Mouse (Mus musculus) limb, embryonic 14.5 days (tissue): ENCODE measurements at regions not wholly inside any gene's neighbourhood (a gene's known extent, or its start where the extent isn't known, plus 50 kb on each side); places are given as distances from the start of the nearest gene placed in this dataset.
A peak's percentile ranks its signal among the peaks of the same experiment; 100 is the strongest.

Source experiments
- ATAC-seq: fragments of 200-750 bp; cut with Nextera tagmentation; 2 replicates; pipeline ENCODE4 v1.8.0; 2017; ENCODE audit warnings: low read depth, moderate number of reproducible peaks, moderate TSS enrichment; ENCODE audit not compliant: low FRiP score
- DNase-seq: peaks from one replicate; pipeline ENCODE4 v3.0.0-alpha.2; 2015; ENCODE audit warnings: low spot score
- H3K27ac ChIP-seq: fragments of 300-500 bp; sonication (generic); replicated peaks from 2 replicates; pipeline ENCODE4 v1.5.1; 2014; ENCODE audit warnings: low read depth, mild to moderate bottlenecking, low read length, moderate library complexity, mixed read lengths
- H3K27me3 ChIP-seq: fragments of 300-500 bp; sonication (generic); 2 replicates; pipeline ENCODE4 v1.6.1; 2014; ENCODE audit warnings: low read length, mixed read lengths; ENCODE audit not compliant: control insufficient read depth, insufficient read depth
- H3K36me3 ChIP-seq: fragments of 300-500 bp; sonication (generic); 2 replicates; pipeline ENCODE4 v1.6.1; 2014; ENCODE audit warnings: mild to moderate bottlenecking, low read length, moderate library complexity, mixed read lengths; ENCODE audit not compliant: control insufficient read depth, insufficient read depth
- H3K4me1 ChIP-seq: fragments of 300-500 bp; sonication (generic); 2 replicates; pipeline ENCODE4 v1.6.1; 2014; ENCODE audit warnings: antibody characterized with exemption, low read length, mixed read lengths; ENCODE audit not compliant: control insufficient read depth, insufficient read depth
- H3K4me2 ChIP-seq: fragments of 300-500 bp; sonication (generic); replicated peaks from 2 replicates; pipeline ENCODE4 v1.6.1; 2014; ENCODE audit warnings: low read depth, mild to moderate bottlenecking, low read length, moderate library complexity; ENCODE audit not compliant: severe bottlenecking
- H3K4me3 ChIP-seq: fragments of 300-500 bp; sonication (generic); replicated peaks from 2 replicates; pipeline ENCODE4 v1.5.1; 2014; ENCODE audit warnings: low read length
- H3K9ac ChIP-seq: fragments of 300-500 bp; sonication (generic); 2 replicates; pipeline ENCODE4 v1.6.1; 2014; ENCODE audit warnings: mild to moderate bottlenecking, low read depth, low read length, moderate library complexity; ENCODE audit not compliant: severe bottlenecking
- H3K9me3 ChIP-seq: fragments of 300-500 bp; sonication (generic); 2 replicates; pipeline ENCODE4 v1.6.1; 2016; ENCODE audit warnings: low read length; ENCODE audit not compliant: control insufficient read depth
- POLR2A ChIP-seq: fragments of 200-500 bp; IDR thresholded peaks from 2 replicates; pipeline ENCODE4 v1.8.0; 2012; ENCODE audit warnings: inconsistent platforms, mild to moderate bottlenecking, moderate library complexity, borderline replicate concordance; ENCODE audit not compliant: insufficient read depth, insufficient read length; ENCODE audit errors: extremely low read depth
- WGBS: fragments of 180-500 bp; shearing (Covaris S2); extraction: QIAGEN DNeasy Blood & Tissue Kit; methylation state at CpG from one replicate; pipeline ENCODE4 v1.1.7; 2014; 5-methylcytosine and 5-hydroxymethylcytosine counted together

DNA sequence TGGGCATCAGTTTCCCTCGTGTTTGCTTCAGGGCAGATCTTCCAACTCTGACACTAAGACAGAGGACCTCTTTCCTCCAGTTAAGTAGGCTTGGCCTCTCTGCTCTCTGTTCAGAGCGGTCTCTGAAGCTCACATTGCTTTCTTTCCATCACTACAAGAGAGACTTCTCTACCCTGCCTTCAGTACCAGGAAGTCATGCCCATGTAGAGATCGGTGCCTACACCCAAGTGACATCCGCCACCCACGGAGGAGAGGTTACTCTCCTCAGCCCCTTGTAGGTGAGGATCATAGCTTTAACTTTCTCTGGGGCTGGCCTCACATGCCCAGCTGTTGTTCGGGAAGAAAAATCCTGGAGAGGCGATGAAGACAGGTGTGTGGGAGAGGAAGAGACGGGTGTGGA lies 155.3 kb downstream of the Zfp36l2 start:
- H3K4me2 ChIP-seq: no peak overlapping the region
- peaks cover 34% of the 10 kb centered on the region for H3K4me1 ChIP-seq
- H3K9ac ChIP-seq: no peak overlapping the region
- WGBS: 85% methylated on average over 8 of the region's 8 CpGs
- no peak for TF ChIP-seq POLR2A
- DNase-seq: no peak
- H3K9me3 ChIP-seq: no peaks in the 10 kb centered on the region
- no peaks in the 10 kb centered on the region for H3K27me3 ChIP-seq
- H3K36me3 ChIP-seq: no peaks in the 10 kb centered on the region
- H3K27ac ChIP-seq: 0 out of 2 replicates have a peak overlapping the region, but pooled peaks have one; percentile 56
- ATAC-seq: no peak
- H3K4me3 ChIP-seq: no peak overlapping the region

DNA sequence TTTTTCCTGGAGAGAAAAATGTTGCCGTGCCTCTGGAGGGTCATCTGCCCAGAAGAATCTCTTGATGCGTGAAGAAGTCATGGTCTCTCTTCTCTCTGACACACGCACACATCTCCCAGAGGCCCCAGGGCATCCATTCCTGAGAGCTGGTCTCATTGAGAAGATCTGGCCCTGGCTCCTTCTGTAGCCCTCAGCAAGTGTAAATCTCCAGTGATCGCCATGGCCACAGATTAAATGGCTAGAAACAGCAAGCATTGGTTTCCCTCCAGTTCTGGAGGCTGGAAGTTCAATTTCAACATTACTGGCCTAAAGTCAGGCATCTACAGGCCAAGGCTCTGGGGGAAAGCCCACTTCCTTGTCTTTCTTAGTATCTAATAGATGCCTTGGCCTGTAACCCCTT lies 155.9 kb downstream of the Zfp36l2 start:
- no peak for ATAC-seq
- Histone ChIP-seq H3K4me2 (no peak overlapping the region), H3K9ac (no peak overlapping the region), H3K4me3 (no peak overlapping the region), H3K36me3 (no peaks in the 10 kb centered on the region), H3K9me3 (no peaks in the 10 kb centered on the region), H3K4me1 (peaks cover 33% of the 10 kb centered on the region), H3K27me3 (no peaks in the 10 kb centered on the region), H3K27ac (peak overlapping the region; percentile 56; the same call in 1 of the 2 replicates)
- WGBS: 55% methylated on average over 4 of the region's 4 CpGs
- TF ChIP-seq POLR2A: no peak
- no peak for DNase-seq

DNA sequence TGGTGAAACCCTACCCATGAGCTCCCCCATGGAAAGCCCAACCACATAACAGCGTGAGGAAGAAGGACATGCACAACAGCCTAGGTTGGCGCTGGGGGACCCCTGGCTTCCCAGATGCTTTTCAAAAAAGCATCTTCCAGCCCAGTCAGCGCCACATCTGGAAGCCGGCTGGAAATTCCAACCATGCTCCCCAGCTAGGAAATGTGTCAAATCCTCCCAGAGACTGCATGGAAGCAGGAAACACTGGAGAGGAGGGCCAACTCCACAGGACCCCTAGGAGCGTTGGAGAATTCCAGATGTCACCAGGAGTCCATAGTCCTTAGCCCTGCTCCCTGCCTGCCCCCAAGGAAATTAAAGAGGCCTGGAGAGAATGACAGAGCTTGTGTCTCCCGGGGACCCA lies 156.4 kb downstream of the Zfp36l2 start:
- no peak for TF ChIP-seq POLR2A
- Histone ChIP-seq H3K36me3 (no peaks in the 10 kb centered on the region), H3K27me3 (no peaks in the 10 kb centered on the region), H3K9ac (no peak overlapping the region), H3K4me3 (no peak overlapping the region), H3K4me1 (peaks cover 38% of the 10 kb centered on the region), H3K9me3 (no peaks in the 10 kb centered on the region), H3K27ac (peak overlapping the region; percentile 56; the same call in 1 of the 2 replicates), H3K4me2 (no peak overlapping the region)
- ATAC-seq: peak; percentile 19; the same call in 1 of the 2 replicates
- 26% methylated on average over 6 of the region's 6 CpGs for WGBS
- DNase-seq: peak; percentile 82

DNA sequence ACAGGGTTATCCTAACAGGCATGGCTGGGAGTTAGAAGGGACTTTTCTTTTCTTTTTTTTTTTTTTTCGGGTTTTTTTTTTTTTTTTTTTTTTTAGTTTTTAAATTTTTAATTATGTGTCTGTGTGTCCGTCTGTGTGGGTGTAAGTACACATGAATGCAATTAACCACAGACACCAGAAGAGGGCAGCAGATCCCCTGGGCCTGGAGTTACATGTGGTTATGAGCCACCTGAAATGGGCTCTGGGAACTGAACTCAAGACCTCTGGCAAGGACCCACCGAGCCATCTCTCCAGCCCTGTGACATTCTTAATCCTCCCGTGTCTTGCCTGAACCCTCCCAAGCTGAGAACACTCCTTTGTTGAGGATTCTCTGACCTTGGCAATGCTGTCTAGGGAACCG lies 157.0 kb downstream of the Zfp36l2 start:
- DNase-seq (no peak), ATAC-seq (no peak)
- Histone ChIP-seq H3K4me3 (no peak overlapping the region), H3K27ac (0 out of 2 replicates have a peak overlapping the region, but pooled peaks have one; percentile 56), H3K36me3 (no peaks in the 10 kb centered on the region), H3K9ac (no peak overlapping the region), H3K9me3 (no peaks in the 10 kb centered on the region), H3K4me1 (peaks cover 45% of the 10 kb centered on the region), H3K27me3 (no peaks in the 10 kb centered on the region), H3K4me2 (no peak overlapping the region)
- WGBS: 86% methylated on average over 5 of the region's 5 CpGs
- no peak for TF ChIP-seq POLR2A

DNA sequence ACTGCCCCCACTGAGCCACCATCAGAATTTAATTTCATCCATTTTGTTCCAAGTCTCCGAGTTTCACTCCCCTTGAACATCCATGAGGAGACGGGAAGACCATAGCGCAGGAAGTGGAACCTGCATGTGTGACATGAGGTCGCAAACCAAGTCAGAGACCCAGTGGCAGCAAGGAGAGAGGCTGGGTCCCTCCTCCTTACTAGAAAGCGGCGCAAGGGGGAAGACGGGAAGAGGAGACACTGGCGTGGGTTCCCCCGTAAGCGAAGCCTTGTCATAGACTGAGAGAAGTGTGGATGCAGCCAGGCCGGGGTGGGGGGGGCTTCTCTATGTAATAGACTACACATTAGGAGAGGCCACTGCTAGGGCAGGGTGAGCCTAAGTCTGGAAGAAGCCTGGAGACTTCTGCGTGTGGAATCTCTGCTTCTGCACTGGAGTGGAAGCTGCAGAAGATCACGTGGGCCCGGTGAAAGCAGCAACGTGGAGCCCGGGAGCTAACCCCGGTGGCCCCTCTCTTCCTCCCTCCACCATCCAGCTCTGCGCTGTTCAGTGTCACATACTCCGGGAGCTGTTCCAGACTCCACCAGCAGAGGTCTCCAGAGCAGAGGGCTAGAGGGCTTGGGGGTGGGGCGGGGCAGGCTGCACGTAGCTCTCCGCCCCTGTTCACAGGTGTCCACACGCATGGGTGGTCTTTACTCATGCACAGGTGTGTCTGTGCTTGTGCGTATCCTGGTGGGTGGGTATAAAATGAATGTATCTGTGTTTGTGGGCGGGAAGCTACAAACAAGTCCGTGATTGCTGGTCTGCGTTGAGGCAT lies 159.4 kb downstream of the Zfp36l2 start:
- Histone ChIP-seq H3K4me2 (peak overlapping the region; percentile 36; the same call in 1 of the 2 replicates), H3K9ac (no peak overlapping the region), H3K4me1 (peaks cover 43% of the 10 kb centered on the region), H3K36me3 (no peaks in the 10 kb centered on the region), H3K4me3 (no peak overlapping the region), H3K9me3 (no peaks in the 10 kb centered on the region), H3K27ac (no peak overlapping the region), H3K27me3 (no peaks in the 10 kb centered on the region)
- WGBS: 21% methylated on average over 26 of the region's 27 CpGs
- TF ChIP-seq POLR2A: no peak
- DNase-seq (peak; percentile 85), ATAC-seq (peak; percentile 89)
